Mouse (Mus musculus): ENCODE results near the gene Nup107. TPM values are rescaled to one million over a fixed set of nuclear protein-coding genes. Genes with fewer than 3 reads are reported as not detected.
"Not testable (repeated sequence)": the region's sequence is repeated elsewhere in the genome, so short reads cannot be mapped to it uniquely, and the experiment has no call there.

Nup107 gene
- polyA plus RNA-seq, 1 experiment = 8.0 TPM

GRCm38 (mm10) chr10:117741698-117742475 lies 50.6 kb downstream of the Nup107 start:
- H3K4me3 ChIP-seq (replicated peaks; ENCODE audit: extremely low read depth, low read depth, low read length) = no peak overlapping the region
- TF ChIP-seq POLR2A (IDR thresholded peaks at IDR 0.05; ENCODE audit: borderline replicate concordance, extremely low read depth, low read depth, low read length) (no peak), CTCF (IDR thresholded peaks at IDR 0.05; ENCODE audit: insufficient read depth, low read length) (no peak)
- DNase-seq = no peak
- H3K4me1 ChIP-seq (ENCODE audit: control insufficient read depth, insufficient read depth, low read length) = peaks cover 3% of the 10 kb centered on the region
- 83% methylated on average over 15 of the region's 15 CpGs for WGBS

GRCm38 (mm10) chr10:117740921-117741320 lies 51.6 kb downstream of the Nup107 start:
- no peak for TF ChIP-seq POLR2A (IDR thresholded peaks at IDR 0.05; ENCODE audit: borderline replicate concordance, extremely low read depth, low read depth, low read length)
- no peak for TF ChIP-seq CTCF (IDR thresholded peaks at IDR 0.05; ENCODE audit: insufficient read depth, low read length)
- H3K4me3 ChIP-seq (replicated peaks; ENCODE audit: extremely low read depth, low read depth, low read length) = no peak overlapping the region
- no peak for DNase-seq
- WGBS = 81% methylated on average over 9 of the region's 9 CpGs
- peaks cover 3% of the 10 kb centered on the region for H3K4me1 ChIP-seq (ENCODE audit: control insufficient read depth, insufficient read depth, low read length)

GRCm38 (mm10) chr10:117740171-117740570 lies 52.3 kb downstream of the Nup107 start:
- WGBS = 96% methylated on average over 10 of the region's 10 CpGs
- no peak for TF ChIP-seq CTCF (IDR thresholded peaks at IDR 0.05; ENCODE audit: insufficient read depth, low read length)
- TF ChIP-seq POLR2A (IDR thresholded peaks at IDR 0.05; ENCODE audit: borderline replicate concordance, extremely low read depth, low read depth, low read length) = no peak

GRCm38 (mm10) chr10:117739648-117739948 lies 52.9 kb downstream of the Nup107 start:
- Histone ChIP-seq H3K4me3 (replicated peaks; ENCODE audit: extremely low read depth, low read depth, low read length) (no peak overlapping the region), H3K4me1 (ENCODE audit: control insufficient read depth, insufficient read depth, low read length) (no peaks in the 10 kb centered on the region)
- TF ChIP-seq CTCF (IDR thresholded peaks at IDR 0.05; ENCODE audit: insufficient read depth, low read length) (no peak), POLR2A (IDR thresholded peaks at IDR 0.05; ENCODE audit: borderline replicate concordance, extremely low read depth, low read depth, low read length) (no peak)
- DNase-seq = no peak
- 92% methylated on average over 6 of the region's 6 CpGs for WGBS

More at GRCm38 (mm10) chr10:117740171-117740570, 52.3 kb downstream of the Nup107 start:
- no peak for DNase-seq
- Histone ChIP-seq H3K4me3 (replicated peaks; ENCODE audit: extremely low read depth, low read depth, low read length) (no peak overlapping the region), H3K4me1 (ENCODE audit: control insufficient read depth, insufficient read depth, low read length) (peaks cover under 1% of the 10 kb centered on the region; the same call in 1 of the 2 replicates)

- WGBS = 92% methylated on average over 15 of the region's 15 CpGs
- no peak for DNase-seq
- TF ChIP-seq POLR2A (IDR thresholded peaks at IDR 0.05; ENCODE audit: borderline replicate concordance, extremely low read depth, low read depth, low read length) (no peak), CTCF (IDR thresholded peaks at IDR 0.05; ENCODE audit: insufficient read depth, low read length) (no peak)
- no peak overlapping the region for H3K4me3 ChIP-seq (replicated peaks; ENCODE audit: extremely low read depth, low read depth, low read length)
- no peaks in the 10 kb centered on the region for H3K4me1 ChIP-seq (ENCODE audit: control insufficient read depth, insufficient read depth, low read length)
Measured at GRCm38 (mm10) chr10:117738928-117739647, 53.4 kb downstream of the Nup107 start.

- no peak overlapping the region for H3K4me3 ChIP-seq (replicated peaks; ENCODE audit: extremely low read depth, low read depth, low read length)
- no peak for TF ChIP-seq CTCF (IDR thresholded peaks at IDR 0.05; ENCODE audit: insufficient read depth, low read length)
- TF ChIP-seq POLR2A (IDR thresholded peaks at IDR 0.05; ENCODE audit: borderline replicate concordance, extremely low read depth, low read depth, low read length) = no peak
- no peak for DNase-seq
- no peaks in the 10 kb centered on the region for H3K4me1 ChIP-seq (ENCODE audit: control insufficient read depth, insufficient read depth, low read length)
- 88% methylated on average over 13 of the region's 13 CpGs for WGBS
Measured at GRCm38 (mm10) chr10:117738140-117738921, 54.2 kb downstream of the Nup107 start.

GRCm38 (mm10) chr10:117737498-117737897 lies 55.0 kb downstream of the Nup107 start:
- WGBS = 93% methylated on average over 8 of the region's 8 CpGs
- not testable (repeated sequence) for H3K4me3 ChIP-seq (replicated peaks; ENCODE audit: extremely low read depth, low read depth, low read length); DNase-seq; H3K4me1 ChIP-seq (ENCODE audit: control insufficient read depth, insufficient read depth, low read length)

GRCm38 (mm10) chr10:117737075-117737474 lies 55.4 kb downstream of the Nup107 start:
- Histone ChIP-seq H3K4me3 (replicated peaks; ENCODE audit: extremely low read depth, low read depth, low read length) (no peak overlapping the region), H3K4me1 (ENCODE audit: control insufficient read depth, insufficient read depth, low read length) (no peaks in the 10 kb centered on the region)
- DNase-seq = no peak
- TF ChIP-seq CTCF (IDR thresholded peaks at IDR 0.05; ENCODE audit: insufficient read depth, low read length) (no peak), POLR2A (IDR thresholded peaks at IDR 0.05; ENCODE audit: borderline replicate concordance, extremely low read depth, low read depth, low read length) (no peak)
- WGBS = 81% methylated on average over 4 of the region's 4 CpGs

- WGBS = 81% methylated on average over 5 of the region's 5 CpGs
- TF ChIP-seq CTCF (IDR thresholded peaks at IDR 0.05; ENCODE audit: insufficient read depth, low read length) (no peak), POLR2A (IDR thresholded peaks at IDR 0.05; ENCODE audit: borderline replicate concordance, extremely low read depth, low read depth, low read length) (no peak)
- H3K4me3 ChIP-seq (replicated peaks; ENCODE audit: extremely low read depth, low read depth, low read length) = no peak overlapping the region
- no peak for DNase-seq
- H3K4me1 ChIP-seq (ENCODE audit: control insufficient read depth, insufficient read depth, low read length) = no peaks in the 10 kb centered on the region
Measured at GRCm38 (mm10) chr10:117736573-117736972, 55.9 kb downstream of the Nup107 start.

GRCm38 (mm10) chr10:117735396-117735795 lies 57.1 kb downstream of the Nup107 start:
- DNase-seq; H3K4me1 ChIP-seq (ENCODE audit: control insufficient read depth, insufficient read depth, low read length); H3K4me3 ChIP-seq (replicated peaks; ENCODE audit: extremely low read depth, low read depth, low read length): not testable (repeated sequence)
- WGBS = 90% methylated on average over 12 of the region's 12 CpGs

GRCm38 (mm10) chr10:117734104-117734852 lies 58.2 kb downstream of the Nup107 start:
- H3K4me3 ChIP-seq (replicated peaks; ENCODE audit: extremely low read depth, low read depth, low read length); DNase-seq; H3K4me1 ChIP-seq (ENCODE audit: control insufficient read depth, insufficient read depth, low read length): not testable (repeated sequence)
- 53% methylated on average over 10 of the region's 10 CpGs for WGBS

- not testable (repeated sequence) for H3K4me1 ChIP-seq (ENCODE audit: control insufficient read depth, insufficient read depth, low read length); H3K4me3 ChIP-seq (replicated peaks; ENCODE audit: extremely low read depth, low read depth, low read length); DNase-seq
- 64% methylated on average over 8 of the region's 8 CpGs for WGBS
Measured at GRCm38 (mm10) chr10:117733626-117734025, 58.9 kb downstream of the Nup107 start.

Measured in lung, adult 2 months (tissue).